Mouse (Mus musculus): ENCODE data around the gene Zmym1. TPM values are rescaled to one million over a fixed set of nuclear protein-coding genes. Genes with fewer than 3 reads are reported as not detected.

Zmym1 gene
- polyA plus RNA-seq, 1 experiment from 2014 or later = 20.7 TPM

GRCm38 (mm10) chr4:127038828-127039349 is 22.1 kb downstream of the Zmym1 start:
- H3K27me3 ChIP-seq (replicated peaks; ENCODE audit: control insufficient read depth, insufficient read depth, low read length) = no peaks in the 10 kb centered on the region
- H3K4me3 ChIP-seq (ENCODE audit: low read depth, low read length) = no peak overlapping the region
- DNase-seq (ENCODE audit: low spot score) (no peak), ATAC-seq (ENCODE audit: low read depth) (no peak)
- H3K27ac ChIP-seq (replicated peaks; ENCODE audit: low read depth, low read length) = no peak overlapping the region
- no peak overlapping the region for H3K4me2 ChIP-seq (ENCODE audit: low read depth, low read length)
- H3K9ac ChIP-seq (ENCODE audit: low read depth, low read length) = no peak overlapping the region
- no peaks in the 10 kb centered on the region for H3K9me3 ChIP-seq (ENCODE audit: control insufficient read depth, low read length)
- H3K4me1 ChIP-seq (ENCODE audit: control insufficient read depth, insufficient read depth, low read length) = no peaks in the 10 kb centered on the region
- peaks cover 88% of the 10 kb centered on the region for H3K36me3 ChIP-seq (ENCODE audit: control insufficient read depth, insufficient read depth, low read length)
- WGBS = 85% methylated on average over 3 of the region's 3 CpGs

DNA sequence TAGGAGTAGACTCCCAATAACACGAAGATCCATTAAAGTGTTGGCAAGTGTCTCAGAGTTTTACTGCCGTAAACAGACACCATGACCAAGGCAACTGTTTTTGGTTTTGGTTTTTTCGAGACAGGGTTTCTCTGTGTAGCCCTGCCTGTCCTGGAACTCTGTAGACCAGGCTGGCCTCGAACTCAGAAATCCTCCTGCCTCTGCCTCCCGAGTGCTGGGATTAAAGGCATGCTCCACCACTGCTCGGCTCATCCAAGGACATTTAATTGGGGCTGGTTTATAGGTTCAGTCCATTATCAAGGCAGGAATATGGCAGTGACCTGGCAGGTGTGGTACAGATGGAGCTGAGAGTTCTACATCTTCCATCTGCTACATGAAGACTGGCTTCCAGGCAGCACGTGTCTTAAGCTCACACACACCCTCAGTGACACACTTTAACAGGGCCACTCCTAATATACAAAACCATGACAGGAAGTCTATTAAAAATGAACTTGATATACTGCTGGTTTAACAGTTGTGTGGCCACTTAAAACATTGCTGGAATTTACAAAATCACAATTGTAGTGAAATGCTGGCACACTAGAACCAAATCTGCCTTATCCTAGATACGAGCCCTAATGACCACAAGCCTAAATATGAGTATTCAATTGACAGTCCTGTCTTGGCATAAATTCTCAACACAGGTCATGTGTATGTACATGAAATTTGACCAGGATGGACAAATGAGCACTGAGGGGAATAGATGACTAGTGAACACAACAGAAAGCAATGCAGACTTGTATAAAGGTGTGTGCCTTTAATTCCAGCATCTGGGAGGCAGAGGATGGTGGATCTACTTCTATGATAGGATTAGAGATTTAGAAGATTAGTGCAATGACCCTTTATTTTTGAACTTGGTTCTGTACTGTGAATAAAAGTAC is 22.8 kb downstream of the Zmym1 start:
- Histone ChIP-seq H3K27me3 (replicated peaks; ENCODE audit: control insufficient read depth, insufficient read depth, low read length) (no peaks in the 10 kb centered on the region), H3K4me2 (ENCODE audit: low read depth, low read length) (no peak overlapping the region), H3K27ac (replicated peaks; ENCODE audit: low read depth, low read length) (no peak overlapping the region), H3K9me3 (ENCODE audit: control insufficient read depth, low read length) (no peaks in the 10 kb centered on the region), H3K4me1 (ENCODE audit: control insufficient read depth, insufficient read depth, low read length) (no peaks in the 10 kb centered on the region), H3K4me3 (ENCODE audit: low read depth, low read length) (no peak overlapping the region), H3K9ac (ENCODE audit: low read depth, low read length) (no peak overlapping the region), H3K36me3 (ENCODE audit: control insufficient read depth, insufficient read depth, low read length) (peaks cover 90% of the 10 kb centered on the region)
- 85% methylated on average over 8 of the region's 8 CpGs for WGBS
- ATAC-seq (ENCODE audit: low read depth) = no peak
- no peak for DNase-seq (ENCODE audit: low spot score)

GRCm38 (mm10) chr4:127037158-127037557 is 23.8 kb downstream of the Zmym1 start:
- H3K36me3 ChIP-seq (ENCODE audit: control insufficient read depth, insufficient read depth, low read length) = peaks cover 93% of the 10 kb centered on the region
- no peaks in the 10 kb centered on the region for H3K27me3 ChIP-seq (replicated peaks; ENCODE audit: control insufficient read depth, insufficient read depth, low read length)
- H3K4me2 ChIP-seq (ENCODE audit: low read depth, low read length) = no peak overlapping the region
- no peak overlapping the region for H3K9ac ChIP-seq (ENCODE audit: low read depth, low read length)
- no peak for DNase-seq (ENCODE audit: low spot score)
- H3K9me3 ChIP-seq (ENCODE audit: control insufficient read depth, low read length) = no peaks in the 10 kb centered on the region
- H3K4me3 ChIP-seq (ENCODE audit: low read depth, low read length) = no peak overlapping the region
- no peak for ATAC-seq (ENCODE audit: low read depth)
- no peak overlapping the region for H3K27ac ChIP-seq (replicated peaks; ENCODE audit: low read depth, low read length)
- no peaks in the 10 kb centered on the region for H3K4me1 ChIP-seq (ENCODE audit: control insufficient read depth, insufficient read depth, low read length)
- 92% methylated on average over 3 of the region's 3 CpGs for WGBS

GRCm38 (mm10) chr4:127027228-127028190 is 33.4 kb downstream of the Zmym1 start:
- H3K4me1 ChIP-seq (ENCODE audit: control insufficient read depth, insufficient read depth, low read length) = peaks cover 10% of the 10 kb centered on the region
- no peaks in the 10 kb centered on the region for H3K27me3 ChIP-seq (replicated peaks; ENCODE audit: control insufficient read depth, insufficient read depth, low read length)
- ATAC-seq (ENCODE audit: low read depth) (no peak; the same call in 1 of the 2 replicates), DNase-seq (ENCODE audit: low spot score) (peak; percentile 70)
- H3K4me2 ChIP-seq (ENCODE audit: low read depth, low read length) = no peak overlapping the region
- no peak overlapping the region for H3K4me3 ChIP-seq (ENCODE audit: low read depth, low read length)
- 69% methylated on average over 4 of the region's 4 CpGs for WGBS
- peaks cover 98% of the 10 kb centered on the region for H3K36me3 ChIP-seq (ENCODE audit: control insufficient read depth, insufficient read depth, low read length)
- no peaks in the 10 kb centered on the region for H3K9me3 ChIP-seq (ENCODE audit: control insufficient read depth, low read length)
- no peak overlapping the region for H3K9ac ChIP-seq (ENCODE audit: low read depth, low read length)
- no peak overlapping the region for H3K27ac ChIP-seq (replicated peaks; ENCODE audit: low read depth, low read length)

DNA sequence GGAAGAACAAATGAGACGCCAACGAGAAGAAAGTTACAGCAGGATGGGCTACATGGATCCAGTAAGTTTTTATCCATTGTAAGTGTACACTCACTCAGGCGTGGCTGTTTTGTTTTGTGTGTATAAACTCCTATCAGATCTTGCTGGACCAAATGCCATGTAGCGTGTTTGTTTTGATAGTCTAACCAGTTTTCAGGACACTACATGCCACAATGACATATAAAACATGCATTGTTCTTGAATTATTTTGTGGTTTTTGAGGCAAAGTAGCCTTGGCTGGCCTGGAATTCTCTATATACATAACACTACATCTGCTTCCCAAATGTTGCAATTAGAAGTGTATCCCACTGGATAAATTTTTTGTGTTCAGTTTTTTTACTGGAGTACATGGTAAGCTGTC is 34.1 kb downstream of the Zmym1 start:
- peaks cover 92% of the 10 kb centered on the region for H3K36me3 ChIP-seq (ENCODE audit: control insufficient read depth, insufficient read depth, low read length)
- no peaks in the 10 kb centered on the region for H3K27me3 ChIP-seq (replicated peaks; ENCODE audit: control insufficient read depth, insufficient read depth, low read length)
- no peak overlapping the region for H3K4me2 ChIP-seq (ENCODE audit: low read depth, low read length)
- no peak overlapping the region for H3K27ac ChIP-seq (replicated peaks; ENCODE audit: low read depth, low read length)
- H3K4me1 ChIP-seq (ENCODE audit: control insufficient read depth, insufficient read depth, low read length) = peaks cover 10% of the 10 kb centered on the region
- H3K4me3 ChIP-seq (ENCODE audit: low read depth, low read length) = no peak overlapping the region
- DNase-seq (ENCODE audit: low spot score) = no peak
- ATAC-seq (ENCODE audit: low read depth) = no peak
- 85% methylated on average over 4 of the region's 4 CpGs for WGBS
- no peak overlapping the region for H3K9ac ChIP-seq (ENCODE audit: low read depth, low read length)
- H3K9me3 ChIP-seq (ENCODE audit: control insufficient read depth, low read length) = no peaks in the 10 kb centered on the region

GRCm38 (mm10) chr4:127024240-127024639 is 36.7 kb downstream of the Zmym1 start:
- H3K4me1 ChIP-seq (ENCODE audit: control insufficient read depth, insufficient read depth, low read length) = peaks cover 10% of the 10 kb centered on the region
- H3K4me2 ChIP-seq (ENCODE audit: low read depth, low read length) = peak overlapping the region; percentile 93
- 38% methylated on average over 1 of the region's 1 CpGs for WGBS
- H3K27ac ChIP-seq (replicated peaks; ENCODE audit: low read depth, low read length) = no peak overlapping the region
- H3K36me3 ChIP-seq (ENCODE audit: control insufficient read depth, insufficient read depth, low read length) = peaks cover 67% of the 10 kb centered on the region
- H3K9ac ChIP-seq (ENCODE audit: low read depth, low read length) = peak overlapping the region; percentile 100
- no peaks in the 10 kb centered on the region for H3K9me3 ChIP-seq (ENCODE audit: control insufficient read depth, low read length)
- H3K27me3 ChIP-seq (replicated peaks; ENCODE audit: control insufficient read depth, insufficient read depth, low read length) = no peaks in the 10 kb centered on the region
- H3K4me3 ChIP-seq (ENCODE audit: low read depth, low read length) = peak overlapping the region; percentile 100
- DNase-seq (ENCODE audit: low spot score) (no peak), ATAC-seq (ENCODE audit: low read depth) (no peak)

DNA sequence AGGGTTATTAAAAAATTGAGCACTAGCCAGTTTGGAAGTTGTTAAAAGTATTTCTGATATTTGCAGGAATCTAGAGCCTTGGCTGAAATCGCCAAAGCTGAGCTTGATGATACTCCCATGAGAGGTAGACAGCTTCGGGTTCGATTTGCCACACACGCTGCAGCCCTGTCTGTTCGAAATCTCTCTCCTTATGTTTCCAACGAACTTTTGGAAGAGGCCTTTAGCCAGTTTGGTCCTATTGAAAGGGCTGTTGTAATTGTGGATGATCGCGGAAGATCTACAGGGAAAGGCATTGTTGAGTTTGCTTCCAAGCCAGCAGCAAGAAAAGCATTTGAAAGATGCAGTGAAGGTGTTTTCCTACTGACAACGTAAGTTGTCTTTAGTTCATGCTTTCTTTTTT is 37.8 kb downstream of the Zmym1 start:
- H3K4me2 ChIP-seq (ENCODE audit: low read depth, low read length) = peak overlapping the region; percentile 93
- H3K36me3 ChIP-seq (ENCODE audit: control insufficient read depth, insufficient read depth, low read length) = peaks cover 59% of the 10 kb centered on the region
- H3K9ac ChIP-seq (ENCODE audit: low read depth, low read length) = peak overlapping the region; percentile 100
- H3K9me3 ChIP-seq (ENCODE audit: control insufficient read depth, low read length) = no peaks in the 10 kb centered on the region
- 3% methylated on average over 9 of the region's 9 CpGs for WGBS
- peaks cover 10% of the 10 kb centered on the region for H3K4me1 ChIP-seq (ENCODE audit: control insufficient read depth, insufficient read depth, low read length)
- DNase-seq (ENCODE audit: low spot score) (no peak), ATAC-seq (ENCODE audit: low read depth) (no peak)
- no peak overlapping the region for H3K27ac ChIP-seq (replicated peaks; ENCODE audit: low read depth, low read length)
- H3K4me3 ChIP-seq (ENCODE audit: low read depth, low read length) = peak overlapping the region; percentile 100
- no peaks in the 10 kb centered on the region for H3K27me3 ChIP-seq (replicated peaks; ENCODE audit: control insufficient read depth, insufficient read depth, low read length)

DNA sequence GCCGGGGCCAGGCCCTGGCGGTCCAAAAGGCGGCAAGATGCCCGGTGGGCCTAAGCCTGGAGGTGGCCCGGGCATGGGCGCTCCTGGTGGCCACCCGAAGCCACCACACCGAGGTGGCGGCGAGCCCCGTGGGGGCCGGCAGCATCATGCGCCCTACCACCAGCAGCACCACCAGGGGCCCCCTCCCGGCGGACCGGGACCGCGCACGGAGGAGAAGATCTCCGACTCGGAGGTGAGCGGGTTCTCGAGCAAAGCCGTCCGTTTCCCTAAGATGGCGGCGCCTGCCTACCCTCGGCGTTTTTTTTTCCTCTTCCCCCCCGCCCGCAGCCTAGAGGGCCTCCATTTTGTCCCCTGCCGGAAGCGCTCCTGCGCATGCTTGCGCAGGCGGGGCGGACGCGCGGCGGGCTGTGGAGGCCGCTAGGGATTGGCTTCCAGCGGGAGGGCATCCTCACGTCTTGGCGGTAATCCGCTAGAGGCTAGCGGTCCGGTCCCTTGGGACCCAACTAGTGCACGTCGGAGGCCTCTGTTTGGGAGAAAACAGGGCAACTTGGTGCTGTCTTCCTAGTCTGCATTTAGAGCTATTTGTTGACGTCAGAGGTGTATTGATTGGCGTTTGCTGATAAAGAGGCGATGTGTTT is 38.8 kb downstream of the Zmym1 start:
- Histone ChIP-seq H3K4me3 (ENCODE audit: low read depth, low read length) (peak overlapping the region; percentile 100), H3K27me3 (replicated peaks; ENCODE audit: control insufficient read depth, insufficient read depth, low read length) (no peaks in the 10 kb centered on the region), H3K36me3 (ENCODE audit: control insufficient read depth, insufficient read depth, low read length) (peaks cover 48% of the 10 kb centered on the region), H3K4me1 (ENCODE audit: control insufficient read depth, insufficient read depth, low read length) (peaks cover 10% of the 10 kb centered on the region), H3K9ac (ENCODE audit: low read depth, low read length) (peak overlapping the region; percentile 100), H3K9me3 (ENCODE audit: control insufficient read depth, low read length) (no peaks in the 10 kb centered on the region), H3K27ac (replicated peaks; ENCODE audit: low read depth, low read length) (peak overlapping the region; percentile 99), H3K4me2 (ENCODE audit: low read depth, low read length) (peak overlapping the region; percentile 93)
- WGBS = under 1% methylated on average over 36 of the region's 53 CpGs
- peak; percentile 74 for ATAC-seq (ENCODE audit: low read depth)
- DNase-seq (ENCODE audit: low spot score) = peak; percentile 95

Measured in embryonic facial prominence, embryonic 14.5 days (tissue).